Mouse (Mus musculus): ENCODE results near the gene Adamts17. TPM values are rescaled to one million over a fixed set of nuclear protein-coding genes. Genes with fewer than 3 reads are reported as not detected.

Adamts17 gene
- polyA plus RNA-seq, 1 experiment: 1.5 TPM

DNA sequence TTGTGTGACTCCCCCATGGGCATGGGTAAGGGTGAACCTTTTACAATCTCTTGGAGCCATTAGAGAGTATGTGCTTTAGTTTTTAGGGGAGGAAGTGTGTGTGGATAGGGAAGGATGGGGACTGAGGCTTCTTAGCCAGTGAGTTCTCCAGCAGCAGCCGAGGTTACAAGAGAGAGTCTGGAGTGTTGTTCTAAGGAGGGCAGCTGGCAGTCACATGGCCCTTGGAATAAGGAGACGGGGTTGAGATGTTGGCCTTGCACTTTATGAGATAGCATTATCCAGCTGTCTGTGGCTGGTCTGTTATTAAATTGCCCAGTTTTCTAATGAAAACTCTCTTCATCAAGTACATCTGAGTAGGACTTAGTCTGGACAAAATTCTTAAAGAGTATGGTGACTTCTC lies 4.3 kb downstream of the Adamts17 start:
- no peak for TF ChIP-seq CTCF (IDR thresholded peaks at IDR 0.05; ENCODE audit: extremely low read depth, insufficient read length, insufficient replicate concordance, low read depth, low read length)
- no peak for TF ChIP-seq POLR2A (IDR thresholded peaks at IDR 0.05; ENCODE audit: low read depth, low read length)
- Histone ChIP-seq H3K4me3 (ENCODE audit: low read depth, low read length) (no peak overlapping the region), H3K27me3 (ENCODE audit: control insufficient read depth, insufficient read depth, low read length) (peaks cover 3% of the 10 kb centered on the region; the same call in 1 of the 2 replicates), H3K4me1 (ENCODE audit: control insufficient read depth, insufficient read depth, insufficient read length, low read length) (peaks cover 8% of the 10 kb centered on the region), H3K27ac (ENCODE audit: insufficient read depth, low read depth, low read length) (no peak overlapping the region), H3K36me3 (ENCODE audit: control insufficient read depth, insufficient read depth, low read length) (no peaks in the 10 kb centered on the region)
- WGBS: 75% methylated on average over 2 of the region's 2 CpGs

DNA sequence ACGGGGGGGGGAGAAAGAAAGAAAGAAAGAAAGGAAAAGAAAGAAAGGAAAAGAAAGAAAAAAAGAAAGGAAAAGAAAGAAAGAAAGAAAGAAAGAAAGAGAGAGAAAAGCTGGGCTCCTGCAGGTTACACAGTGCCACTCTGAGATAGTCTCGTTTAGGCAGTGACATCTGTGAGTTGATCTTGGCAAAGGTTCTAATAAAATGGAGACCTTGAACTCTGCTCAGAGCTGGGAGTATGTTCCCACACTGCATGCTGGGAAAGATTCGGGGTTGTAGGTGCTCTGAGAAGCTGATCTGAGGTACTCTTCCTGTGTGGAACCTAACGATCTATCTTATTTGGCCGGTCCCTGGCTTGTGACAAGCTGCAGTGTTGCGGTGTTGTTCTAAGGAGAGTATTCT lies 7.0 kb downstream of the Adamts17 start:
- 40% methylated on average over 6 of the region's 6 CpGs for WGBS
- Histone ChIP-seq H3K36me3 (ENCODE audit: control insufficient read depth, insufficient read depth, low read length) (no peaks in the 10 kb centered on the region), H3K4me1 (ENCODE audit: control insufficient read depth, insufficient read depth, insufficient read length, low read length) (peaks cover 3% of the 10 kb centered on the region), H3K27me3 (ENCODE audit: control insufficient read depth, insufficient read depth, low read length) (no peaks in the 10 kb centered on the region), H3K4me3 (ENCODE audit: low read depth, low read length) (no peak overlapping the region), H3K27ac (ENCODE audit: insufficient read depth, low read depth, low read length) (no peak overlapping the region)
- TF ChIP-seq POLR2A (IDR thresholded peaks at IDR 0.05; ENCODE audit: low read depth, low read length) (no peak), CTCF (IDR thresholded peaks at IDR 0.05; ENCODE audit: extremely low read depth, insufficient read length, insufficient replicate concordance, low read depth, low read length) (no peak)

DNA sequence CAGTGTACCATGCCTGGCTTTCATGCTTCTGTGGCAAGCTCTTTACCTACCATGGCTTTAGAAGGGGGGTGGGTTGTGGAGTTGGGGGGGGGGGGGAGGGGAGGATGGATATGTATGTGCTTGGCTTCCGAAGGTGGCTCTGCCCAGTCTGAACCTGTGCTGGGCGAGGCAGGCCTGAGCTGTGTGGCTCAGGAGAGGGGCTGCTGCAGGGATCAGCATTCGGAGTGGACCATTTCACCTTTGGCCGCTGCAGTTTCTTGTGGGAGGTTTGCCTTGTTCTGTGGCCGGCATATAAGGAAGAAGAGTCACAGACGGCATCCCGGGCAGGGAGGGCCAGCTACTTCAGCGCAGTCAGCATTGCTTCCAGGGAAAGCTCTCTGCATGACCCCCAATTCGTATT lies 7.8 kb downstream of the Adamts17 start:
- WGBS: 54% methylated on average over 9 of the region's 9 CpGs
- Histone ChIP-seq H3K27me3 (ENCODE audit: control insufficient read depth, insufficient read depth, low read length) (no peaks in the 10 kb centered on the region), H3K27ac (ENCODE audit: insufficient read depth, low read depth, low read length) (no peak overlapping the region), H3K4me3 (ENCODE audit: low read depth, low read length) (no peak overlapping the region), H3K36me3 (ENCODE audit: control insufficient read depth, insufficient read depth, low read length) (no peaks in the 10 kb centered on the region), H3K4me1 (ENCODE audit: control insufficient read depth, insufficient read depth, insufficient read length, low read length) (peaks cover 3% of the 10 kb centered on the region)
- no peak for TF ChIP-seq POLR2A (IDR thresholded peaks at IDR 0.05; ENCODE audit: low read depth, low read length)
- no peak for TF ChIP-seq CTCF (IDR thresholded peaks at IDR 0.05; ENCODE audit: extremely low read depth, insufficient read length, insufficient replicate concordance, low read depth, low read length)

DNA sequence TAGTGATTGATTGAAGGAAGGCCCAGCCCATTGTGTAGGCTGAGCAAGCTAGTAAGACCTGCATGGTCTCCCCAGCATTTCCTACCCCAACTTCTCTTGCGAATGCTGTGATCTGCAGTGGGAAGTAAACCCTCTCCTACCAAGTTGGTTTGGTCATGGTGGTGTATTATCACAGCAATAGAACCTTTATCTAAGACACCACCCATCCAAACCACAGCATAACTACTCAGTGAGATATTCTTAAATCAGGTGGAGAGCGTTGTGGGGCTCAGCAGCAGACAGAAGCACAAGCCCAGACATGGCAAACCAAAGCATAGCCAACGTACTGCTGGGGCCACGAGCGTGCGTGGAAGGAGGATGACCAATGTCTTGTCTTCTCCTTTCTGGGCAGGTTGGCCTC lies 9.8 kb downstream of the Adamts17 start:
- WGBS: 95% methylated on average over 6 of the region's 6 CpGs
- no peak overlapping the region for H3K4me3 ChIP-seq (ENCODE audit: low read depth, low read length)
- H3K27me3 ChIP-seq (ENCODE audit: control insufficient read depth, insufficient read depth, low read length): no peaks in the 10 kb centered on the region
- H3K36me3 ChIP-seq (ENCODE audit: control insufficient read depth, insufficient read depth, low read length): no peaks in the 10 kb centered on the region
- no peak for TF ChIP-seq CTCF (IDR thresholded peaks at IDR 0.05; ENCODE audit: extremely low read depth, insufficient read length, insufficient replicate concordance, low read depth, low read length)
- no peak for TF ChIP-seq POLR2A (IDR thresholded peaks at IDR 0.05; ENCODE audit: low read depth, low read length)
- peaks cover 3% of the 10 kb centered on the region for H3K4me1 ChIP-seq (ENCODE audit: control insufficient read depth, insufficient read depth, insufficient read length, low read length)
- H3K27ac ChIP-seq (ENCODE audit: insufficient read depth, low read depth, low read length): no peak overlapping the region

DNA sequence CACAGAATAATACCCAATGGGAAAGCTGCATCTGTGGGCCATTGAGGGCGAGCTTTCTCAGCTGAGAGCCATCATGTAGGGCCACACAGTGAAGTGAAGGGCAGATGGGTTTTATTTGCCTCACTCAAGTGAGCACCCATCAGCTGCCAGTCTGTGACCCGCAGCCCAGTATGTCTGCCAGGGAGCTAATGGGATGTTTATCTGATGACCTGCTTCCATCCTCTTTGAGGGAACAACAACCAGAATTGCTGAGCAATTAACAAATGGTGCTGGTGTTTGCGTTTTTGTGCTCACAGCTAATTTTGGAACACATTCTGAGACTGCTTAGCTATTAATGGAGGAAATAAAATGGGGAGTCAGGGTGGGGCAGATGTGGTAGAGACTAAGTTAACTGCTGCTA lies 12.6 kb downstream of the Adamts17 start:
- H3K27ac ChIP-seq (ENCODE audit: insufficient read depth, low read depth, low read length): no peak overlapping the region
- no peak overlapping the region for H3K4me3 ChIP-seq (ENCODE audit: low read depth, low read length)
- no peaks in the 10 kb centered on the region for H3K36me3 ChIP-seq (ENCODE audit: control insufficient read depth, insufficient read depth, low read length)
- TF ChIP-seq POLR2A (IDR thresholded peaks at IDR 0.05; ENCODE audit: low read depth, low read length) (no peak), CTCF (IDR thresholded peaks at IDR 0.05; ENCODE audit: extremely low read depth, insufficient read length, insufficient replicate concordance, low read depth, low read length) (no peak)
- WGBS: 57% methylated on average over 3 of the region's 3 CpGs
- H3K27me3 ChIP-seq (ENCODE audit: control insufficient read depth, insufficient read depth, low read length): no peaks in the 10 kb centered on the region
- no peaks in the 10 kb centered on the region for H3K4me1 ChIP-seq (ENCODE audit: control insufficient read depth, insufficient read depth, insufficient read length, low read length)

DNA sequence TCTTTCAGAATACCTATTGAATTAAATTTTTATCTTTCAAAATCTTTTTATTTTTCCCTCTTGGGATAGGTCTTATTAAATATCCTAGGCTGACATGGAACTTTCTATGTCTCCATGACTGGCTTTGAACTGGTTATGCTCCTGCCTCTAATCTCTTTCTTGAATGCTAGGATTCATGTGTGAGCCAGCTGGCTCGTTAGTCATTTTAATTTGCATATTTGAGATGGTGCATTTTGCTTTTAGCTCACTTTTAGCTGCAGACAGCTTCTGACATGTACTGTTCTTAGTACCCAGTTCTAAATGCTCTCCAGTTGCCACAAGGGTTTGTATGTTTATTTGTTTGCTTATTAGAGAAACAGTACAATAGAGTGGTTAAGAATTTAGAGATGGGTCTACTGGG lies 18.1 kb downstream of the Adamts17 start:
- Histone ChIP-seq H3K36me3 (ENCODE audit: control insufficient read depth, insufficient read depth, low read length) (no peaks in the 10 kb centered on the region), H3K4me1 (ENCODE audit: control insufficient read depth, insufficient read depth, insufficient read length, low read length) (peaks cover 2% of the 10 kb centered on the region; the same call in 1 of the 2 replicates), H3K4me3 (ENCODE audit: low read depth, low read length) (no peak overlapping the region), H3K27ac (ENCODE audit: insufficient read depth, low read depth, low read length) (no peak overlapping the region), H3K27me3 (ENCODE audit: control insufficient read depth, insufficient read depth, low read length) (no peaks in the 10 kb centered on the region)
- no peak for TF ChIP-seq CTCF (IDR thresholded peaks at IDR 0.05; ENCODE audit: extremely low read depth, insufficient read length, insufficient replicate concordance, low read depth, low read length)
- WGBS: 74% methylated on average over 1 of the region's 1 CpGs

DNA sequence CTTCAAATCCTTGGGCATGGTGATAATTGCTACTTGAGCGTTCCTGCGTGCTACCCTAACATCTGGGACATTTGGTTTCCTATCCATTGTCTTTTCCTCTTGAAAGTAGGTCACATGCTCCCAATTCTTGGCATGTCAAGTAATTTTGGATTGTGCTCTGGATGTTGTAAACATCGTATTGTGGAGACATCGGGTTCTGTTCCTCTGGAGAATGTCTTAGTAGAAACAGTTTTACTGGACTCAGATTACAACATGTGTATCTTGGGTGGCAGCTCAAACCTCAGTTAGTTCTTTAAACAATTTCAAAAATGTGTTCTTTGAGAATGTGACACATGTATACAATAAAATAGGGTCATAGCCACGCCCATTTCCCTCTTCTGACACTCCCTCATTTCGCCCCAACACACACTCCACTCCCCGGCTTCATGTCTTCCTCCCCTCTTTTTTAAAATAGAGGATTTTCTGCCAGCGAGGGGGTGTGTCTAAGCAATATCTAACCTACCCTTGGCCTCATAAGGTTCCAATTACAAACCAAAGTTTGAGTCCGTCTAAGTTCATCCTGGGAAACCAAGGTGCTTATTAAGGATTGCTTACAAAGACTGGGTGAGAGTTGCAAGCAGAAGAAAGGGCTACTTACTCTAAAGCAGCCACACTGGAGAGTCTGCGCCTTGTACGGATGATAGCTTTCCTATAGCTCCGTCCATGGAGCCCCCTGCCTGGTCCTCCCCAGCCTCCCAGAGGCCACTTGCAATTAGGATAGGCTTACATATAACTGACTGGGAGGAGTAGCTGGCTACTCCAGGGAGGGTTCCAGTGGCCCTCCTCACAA lies 18.9 kb downstream of the Adamts17 start:
- TF ChIP-seq POLR2A (IDR thresholded peaks at IDR 0.05; ENCODE audit: low read depth, low read length): no peak
- TF ChIP-seq CTCF (IDR thresholded peaks at IDR 0.05; ENCODE audit: extremely low read depth, insufficient read length, insufficient replicate concordance, low read depth, low read length): no peak
- no peak overlapping the region for H3K27ac ChIP-seq (ENCODE audit: insufficient read depth, low read depth, low read length)
- H3K4me3 ChIP-seq (ENCODE audit: low read depth, low read length): no peak overlapping the region
- H3K36me3 ChIP-seq (ENCODE audit: control insufficient read depth, insufficient read depth, low read length): no peaks in the 10 kb centered on the region
- no peaks in the 10 kb centered on the region for H3K27me3 ChIP-seq (ENCODE audit: control insufficient read depth, insufficient read depth, low read length)
- H3K4me1 ChIP-seq (ENCODE audit: control insufficient read depth, insufficient read depth, insufficient read length, low read length): peaks cover 2% of the 10 kb centered on the region; the same call in 1 of the 2 replicates
- WGBS: 62% methylated on average over 12 of the region's 12 CpGs
